Comparison of ENCODE assay signal across 14 mouse cellular contexts in genomic region chr10:75743369-75743768, GRCm38 (mm10). TPM values are rescaled to one million over a fixed set of nuclear protein-coding genes. Genes with fewer than 3 reads are reported as not detected.
DNase-seq lines count a peak whose midpoint lies in the region; ATAC-seq lines count a peak whose summit lies in the region.
"Had no signal": no experiment of that assay in that cellular context is flagged by ENCODE, and none has a peak within 500 bp of the region (broad histone marks: within the 10 kb centered on the region; RNA-seq: fewer than 3 reads in every experiment).

No protein-coding gene starts in this region.

- peaks cover 78% of the 10 kb centered on the region for H3K36me3 ChIP-seq in forebrain, embryonic 14.5 days (ENCODE audit: control insufficient read depth, insufficient read depth, low read length)
- peaks cover 100% of the 10 kb centered on the region for H3K36me3 ChIP-seq in forebrain, embryonic 10.5 days (replicated peaks)
- peaks cover 49% of the 10 kb centered on the region for H3K36me3 ChIP-seq in midbrain, embryonic 16.5 days (ENCODE audit: control insufficient read depth, insufficient read depth, low read length)

- peak; percentile 70; the same call in 1 of the 2 replicates for ATAC-seq in forebrain, embryonic 14.5 days
- no peak for ATAC-seq in midbrain, embryonic 16.5 days
- no peak for ATAC-seq in activated CD4-positive, CD25-positive, alpha-beta regulatory T cell, adult 4 months

- H3K27me3 ChIP-seq in forebrain, embryonic 14.5 days (replicated peaks; ENCODE audit: control insufficient read depth, insufficient read depth, low read length): no peaks in the 10 kb centered on the region
- H3K27me3 ChIP-seq in forebrain, embryonic 10.5 days (ENCODE audit: poor library complexity, severe bottlenecking): no peaks in the 10 kb centered on the region
- no peaks in the 10 kb centered on the region for H3K27me3 ChIP-seq in midbrain, embryonic 16.5 days (ENCODE audit: control insufficient read depth, insufficient read depth, low read depth, low read length)
- H3K27me3 ChIP-seq: embryonic facial prominence, embryonic 12.5 days; hindbrain, embryonic 13.5 days had no signal

- peak overlapping the region; percentile 69; the same call in 1 of the 2 replicates for H3K27ac ChIP-seq in forebrain, embryonic 14.5 days (ENCODE audit: low read depth, low read length)
- H3K27ac ChIP-seq in forebrain, embryonic 10.5 days: no peak overlapping the region
- H3K27ac ChIP-seq in midbrain, embryonic 16.5 days (ENCODE audit: low read length): no peak overlapping the region
- H3K27ac ChIP-seq: embryonic facial prominence, embryonic 12.5 days; hindbrain, embryonic 13.5 days had no signal

- 84% methylated on average over 12 of the region's 12 CpGs for WGBS in forebrain, embryonic 14.5 days
- WGBS in forebrain, embryonic 10.5 days: 92% methylated on average over 12 of the region's 12 CpGs
- 88% methylated on average over 12 of the region's 12 CpGs for WGBS in midbrain, embryonic 16.5 days

- H3K9me3 ChIP-seq in forebrain, embryonic 14.5 days (replicated peaks; ENCODE audit: control insufficient read depth, low read length): no peaks in the 10 kb centered on the region
- no peaks in the 10 kb centered on the region for H3K9me3 ChIP-seq in forebrain, embryonic 10.5 days
- no peaks in the 10 kb centered on the region for H3K9me3 ChIP-seq in midbrain, embryonic 16.5 days (replicated peaks; ENCODE audit: control insufficient read depth, low read length, poor library complexity, severe bottlenecking)
- H3K9me3 ChIP-seq: embryonic facial prominence, embryonic 12.5 days; hindbrain, embryonic 13.5 days had no signal

- DNase-seq in forebrain, embryonic 14.5 days (ENCODE audit: low spot score): peak; percentile 56
- DNase-seq in forebrain, embryonic 10.5 days (ENCODE audit: extremely low spot score, low spot score): no peak
- peak; percentile 75 to 76 for DNase-seq in cerebellum, postnatal 25 days
- DNase-seq in layer of hippocampus, adult 8-10 months (ENCODE audit: low spot score in 2 of 2): peak; percentile 86
- peak; percentile 84 to 86 for DNase-seq in right cerebral cortex, adult 2 months (ENCODE audit: low spot score in 2 of 2)
- no peak for DNase-seq in kidney, adult 9 months

- H3K9ac ChIP-seq in forebrain, embryonic 14.5 days (ENCODE audit: low read length): no peak overlapping the region
- no peak overlapping the region for H3K9ac ChIP-seq in midbrain, embryonic 16.5 days (ENCODE audit: low read depth, low read length)
- H3K9ac ChIP-seq: embryonic facial prominence, embryonic 12.5 days; hindbrain, embryonic 13.5 days had no signal

- H3K4me2 ChIP-seq in forebrain, embryonic 14.5 days (ENCODE audit: low read length): no peak overlapping the region
- no peak overlapping the region for H3K4me2 ChIP-seq in midbrain, embryonic 16.5 days (ENCODE audit: low read length)
- H3K4me2 ChIP-seq: embryonic facial prominence, embryonic 12.5 days; hindbrain, embryonic 13.5 days had no signal

- H3K4me1 ChIP-seq in forebrain, embryonic 14.5 days (ENCODE audit: control insufficient read depth, insufficient read depth, low read length): no peaks in the 10 kb centered on the region
- H3K4me1 ChIP-seq in forebrain, embryonic 10.5 days: no peaks in the 10 kb centered on the region
- no peaks in the 10 kb centered on the region for H3K4me1 ChIP-seq in midbrain, embryonic 16.5 days (ENCODE audit: control insufficient read depth, insufficient read depth, low read length)
- H3K4me1 ChIP-seq: embryonic facial prominence, embryonic 12.5 days had no signal

- no peak overlapping the region for H3K4me3 ChIP-seq in forebrain, embryonic 14.5 days (ENCODE audit: low read depth, low read length)
- no peak overlapping the region for H3K4me3 ChIP-seq in forebrain, embryonic 10.5 days
- H3K4me3 ChIP-seq in midbrain, embryonic 16.5 days (ENCODE audit: low read depth, low read length): no peak overlapping the region
- H3K4me3 ChIP-seq: embryonic facial prominence, embryonic 12.5 days; hindbrain, embryonic 13.5 days had no signal

RNA-seq across cellular contexts. Expression of gene Cabin1, which starts 20.8 kb away (rescaled TPM):
- polyA plus RNA-seq in forebrain, embryonic 14.5 days (2014; fragmentation: Nextera tagmentation; extraction: Ambion mirVana): 32.0 and 40.5 TPM in 2 replicates
- 34.6 and 36.6 TPM in 2 replicates for polyA plus RNA-seq in forebrain, embryonic 10.5 days (2016; fragmentation: Nextera tagmentation; extraction: Ambion mirVana)
- total RNA-seq in layer of hippocampus, adult 8-10 months (2022): 10 to 100 TPM; 64.2 to 89.7 (median 67.1) TPM
- 32.7 and 36.1 TPM in 2 replicates for polyA plus RNA-seq in midbrain, embryonic 16.5 days (2015; fragmentation: Nextera tagmentation; extraction: Ambion mirVana)
- 10 to 100 TPM; 22.0 to 22.3 TPM for polyA plus RNA-seq in activated CD4-positive, CD25-positive, alpha-beta regulatory T cell, adult 4 months (2017; shearing (Covaris generic))

RNA-seq across cellular contexts. Expression of gene Ddt, which starts 29.8 kb away (rescaled TPM):
- polyA plus RNA-seq in forebrain, embryonic 14.5 days (2014; fragmentation: Nextera tagmentation; extraction: Ambion mirVana): 65.1 and 79.7 TPM in 2 replicates
- polyA plus RNA-seq in forebrain, embryonic 10.5 days (2016; fragmentation: Nextera tagmentation; extraction: Ambion mirVana): 95.4 and 99.6 TPM in 2 replicates
- total RNA-seq in layer of hippocampus, adult 8-10 months (2022): 10 to 100 TPM; 39.9 to 46.0 (median 44.1) TPM
- 70.1 and 77.0 TPM in 2 replicates for polyA plus RNA-seq in midbrain, embryonic 16.5 days (2015; fragmentation: Nextera tagmentation; extraction: Ambion mirVana)
- polyA plus RNA-seq in activated CD4-positive, CD25-positive, alpha-beta regulatory T cell, adult 4 months (2017; shearing (Covaris generic)): 100 to 1,000 TPM in 1 of 2 experiments, 10 to 100 TPM in 1; 78.9 to 104 TPM

RNA-seq across cellular contexts. Expression of gene Gm20441, which starts 37.4 kb away (rescaled TPM):
- polyA plus RNA-seq in forebrain, embryonic 14.5 days (2014; fragmentation: Nextera tagmentation; extraction: Ambion mirVana): 0.34 TPM in 1 of 2 replicates, not detected in the other
- not detected in 2 replicates for polyA plus RNA-seq in forebrain, embryonic 10.5 days (2016; fragmentation: Nextera tagmentation; extraction: Ambion mirVana)
- not detected for total RNA-seq in layer of hippocampus, adult 8-10 months (2022)
- not detected in 2 replicates for polyA plus RNA-seq in midbrain, embryonic 16.5 days (2015; fragmentation: Nextera tagmentation; extraction: Ambion mirVana)
- polyA plus RNA-seq in activated CD4-positive, CD25-positive, alpha-beta regulatory T cell, adult 4 months (2017; shearing (Covaris generic)): not detected
- total RNA-seq: adrenal gland, postnatal 14 days; heart, adult 18-20 months had no signal
- polyA plus RNA-seq: embryonic facial prominence, embryonic 12.5 days; hindbrain, embryonic 13.5 days; neural tube, embryonic 14.5 days; stomach, embryonic 14.5 days had no signal

RNA-seq across cellular contexts. Expression of gene Gstt3, which starts 37.8 kb away (rescaled TPM):
- polyA plus RNA-seq in forebrain, embryonic 14.5 days (2014; fragmentation: Nextera tagmentation; extraction: Ambion mirVana): 0.67 and 1.2 TPM in 2 replicates
- polyA plus RNA-seq in forebrain, embryonic 10.5 days (2016; fragmentation: Nextera tagmentation; extraction: Ambion mirVana): 1.1 and 1.9 TPM in 2 replicates
- total RNA-seq in layer of hippocampus, adult 8-10 months (2022): 1 to 10 TPM; 2.0 to 7.7 (median 4.3) TPM
- polyA plus RNA-seq in midbrain, embryonic 16.5 days (2015; fragmentation: Nextera tagmentation; extraction: Ambion mirVana): 0.53 and 1.4 TPM in 2 replicates
- 1 to 10 TPM; 3.3 to 6.1 TPM for polyA plus RNA-seq in activated CD4-positive, CD25-positive, alpha-beta regulatory T cell, adult 4 months (2017; shearing (Covaris generic))
- polyA plus RNA-seq: neural tube, embryonic 14.5 days had no signal

RNA-seq across cellular contexts. Expression of gene Gstt1, which starts 55.0 kb away (rescaled TPM):
- polyA plus RNA-seq in forebrain, embryonic 14.5 days (2014; fragmentation: Nextera tagmentation; extraction: Ambion mirVana): 11.5 and 13.0 TPM in 2 replicates
- 3.8 and 4.4 TPM in 2 replicates for polyA plus RNA-seq in forebrain, embryonic 10.5 days (2016; fragmentation: Nextera tagmentation; extraction: Ambion mirVana)
- total RNA-seq in layer of hippocampus, adult 8-10 months (2022): 10 to 100 TPM; 10.0 to 15.8 (median 12.8) TPM
- polyA plus RNA-seq in midbrain, embryonic 16.5 days (2015; fragmentation: Nextera tagmentation; extraction: Ambion mirVana): 18.7 and 20.3 TPM in 2 replicates
- 1 to 10 TPM in 1 of 2 experiments, not detected in 1; 1.2 TPM for polyA plus RNA-seq in activated CD4-positive, CD25-positive, alpha-beta regulatory T cell, adult 4 months (2017; shearing (Covaris generic))

Comparison
In these comparisons a context has a peak if more than half of its experiments do, and no peak if none do; other contexts are left out.
1. DNase-seq: peak in forebrain, embryonic 14.5 days (single experiment), cerebellum, postnatal 25 days (2 of 2), layer of hippocampus, adult 8-10 months (2 of 2) and right cerebral cortex, adult 2 months (2 of 2); none in forebrain, embryonic 10.5 days (single experiment) and kidney, adult 9 months (single experiment).